Mouse (Mus musculus) hindbrain, embryonic 13.5 days (tissue): ENCODE measurements around the gene Olfr1306. TPM values are rescaled to one million over a fixed set of nuclear protein-coding genes. Genes with fewer than 3 reads are reported as not detected.

Source experiments
- ATAC-seq: fragments of 200-750 bp; cut with Nextera tagmentation; 2 replicates; pipeline ENCODE4 v1.8.0; 2017; ENCODE audit warnings: moderate TSS enrichment; ENCODE audit not compliant: low FRiP score
- H3K27ac ChIP-seq: fragments of 300-500 bp; sonication (generic); 2 replicates; pipeline ENCODE4 v1.5.1; 2015; ENCODE audit warnings: inconsistent platforms, mild to moderate bottlenecking, moderate library complexity
- H3K27me3 ChIP-seq: fragments of 300-500 bp; sonication (generic); 2 replicates; pipeline ENCODE4 v1.6.1; 2015; ENCODE audit warnings: mild to moderate bottlenecking, inconsistent platforms
- H3K36me3 ChIP-seq: fragments of 300-500 bp; sonication (generic); 2 replicates; pipeline ENCODE4 v1.6.1; 2015; ENCODE audit warnings: mild to moderate bottlenecking, inconsistent platforms
- H3K4me1 ChIP-seq: fragments of 300-500 bp; sonication (generic); replicated peaks from 2 replicates; pipeline ENCODE4 v1.6.1; 2015; ENCODE audit warnings: inconsistent platforms
- H3K4me2 ChIP-seq: fragments of 300-500 bp; sonication (generic); 2 replicates; pipeline ENCODE4 v1.6.1; 2015; ENCODE audit warnings: inconsistent platforms, mild to moderate bottlenecking, moderate library complexity
- H3K4me3 ChIP-seq: fragments of 300-500 bp; sonication (generic); 2 replicates; pipeline ENCODE4 v1.5.1; 2015; ENCODE audit warnings: mild to moderate bottlenecking, inconsistent platforms
- H3K9ac ChIP-seq: fragments of 300-500 bp; sonication (generic); 2 replicates; pipeline ENCODE4 v1.6.1; 2015; ENCODE audit warnings: mild to moderate bottlenecking, inconsistent platforms
- H3K9me3 ChIP-seq: fragments of 300-500 bp; sonication (generic); 2 replicates; pipeline ENCODE4 v1.6.1; 2016; ENCODE audit warnings: inconsistent platforms
- WGBS: fragments of 180-500 bp; shearing (Covaris S2); methylation state at CpG from one replicate; pipeline ENCODE4 v1.1.7; 2015; 5-methylcytosine and 5-hydroxymethylcytosine counted together
- polyA plus RNA-seq: library from polyadenylated mRNA; unstranded; fragments of >200 nt; fragmentation: Nextera tagmentation; extraction: Ambion mirVana; gene quantifications from 2 replicates; pipeline ENCODE4 v1.2.1, GENCODE M21; 2015

Gene Olfr1306
- polyA plus RNA-seq = not detected in 2 replicates

GRCm38 (mm10) chr2:111916171-111916570 lies at the start of gene Olfr1306:
TSS of gene Olfr1306 (minus strand) at chr2:111916271.
- Histone ChIP-seq H3K4me3 (no peak within 1 kb of the TSS), H3K27ac (no peak within 1 kb of the TSS), H3K4me2 (no peak within 1 kb of the TSS), H3K27me3 (no peaks in the 10 kb centered on the region), H3K9ac (no peak within 1 kb of the TSS), H3K36me3 (no peaks in the 10 kb centered on the region), H3K9me3 (no peaks in the 10 kb centered on the region), H3K4me1 (no peaks in the 10 kb centered on the region)
- 94% methylated on average over 1 of the region's 1 CpGs for WGBS
- ATAC-seq = no peak

DNA sequence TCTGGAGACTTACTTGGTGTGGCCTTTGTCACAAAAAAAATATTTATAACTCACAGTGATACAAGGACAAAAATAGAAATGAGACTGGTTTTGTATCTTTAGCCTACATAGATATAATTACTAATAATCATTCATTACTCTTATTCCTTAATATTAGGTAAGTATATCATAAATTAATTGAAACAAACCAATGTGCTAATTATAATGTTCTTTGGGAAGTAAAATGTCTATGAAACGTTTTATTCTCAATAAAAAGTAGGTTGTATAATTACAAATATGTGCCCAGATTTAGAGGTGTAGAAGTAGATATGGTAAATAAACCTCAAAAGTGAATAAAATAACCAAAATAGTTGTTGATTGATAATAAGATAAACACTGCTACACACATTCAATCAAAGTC lies 48.8 kb upstream of the Olfr1306 start, which contains the start of gene Olfr1308:
Gene Olfr1308 (minus strand): TSS at position 101 of the 400 bp plus-strand sequence.
- ATAC-seq = no peak
- H3K4me2 ChIP-seq = no peak within 1 kb of the TSS
- no peaks in the 10 kb centered on the region for H3K4me1 ChIP-seq
- no peak within 1 kb of the TSS for H3K27ac ChIP-seq
- H3K27me3 ChIP-seq = no peaks in the 10 kb centered on the region
- H3K9ac ChIP-seq = no peak within 1 kb of the TSS
- WGBS = 63% methylated on average over 1 of the region's 1 CpGs
- H3K9me3 ChIP-seq = no peaks in the 10 kb centered on the region
- H3K36me3 ChIP-seq = no peaks in the 10 kb centered on the region
- H3K4me3 ChIP-seq = no peak within 1 kb of the TSS

- WGBS = 80% methylated on average over 1 of the region's 1 CpGs
- Histone ChIP-seq H3K9me3 (no peaks in the 10 kb centered on the region), H3K27me3 (no peaks in the 10 kb centered on the region), H3K4me1 (no peaks in the 10 kb centered on the region), H3K36me3 (no peaks in the 10 kb centered on the region), H3K4me2 (no peak within 1 kb of the TSS), H3K4me3 (no peak within 1 kb of the TSS), H3K9ac (no peak within 1 kb of the TSS), H3K27ac (no peak within 1 kb of the TSS)
- no peak for ATAC-seq
Measured at GRCm38 (mm10) chr2:111949340-111949739, 33.3 kb upstream of the Olfr1306 start, which contains the start of gene Olfr1307. TSS of gene Olfr1307 (minus strand) at chr2:111949440.

GRCm38 (mm10) chr2:111877049-111877448 lies 39.0 kb downstream of the Olfr1306 start, which contains the start of gene Olfr1305:
TSS of gene Olfr1305 (minus strand) at chr2:111877149.
- H3K36me3 ChIP-seq = no peaks in the 10 kb centered on the region
- no peaks in the 10 kb centered on the region for H3K4me1 ChIP-seq
- no peaks in the 10 kb centered on the region for H3K27me3 ChIP-seq
- no peak within 1 kb of the TSS for H3K4me2 ChIP-seq
- H3K27ac ChIP-seq = no peak within 1 kb of the TSS
- H3K9me3 ChIP-seq = 0 out of 2 replicates have a peak, but pooled peaks cover 3% of the 10 kb centered on the region
- ATAC-seq = no peak
- H3K9ac ChIP-seq = no peak within 1 kb of the TSS
- no peak within 1 kb of the TSS for H3K4me3 ChIP-seq
- WGBS = 86% methylated on average over 2 of the region's 2 CpGs

Other genes starting within 250 kb of the Olfr1306 start
- not detected in 2 replicates for gene Olfr1301, start 165.3 kb downstream of the Olfr1306 start, polyA plus RNA-seq
- not detected in 2 replicates for gene Olfr1302, start 138.8 kb downstream of the Olfr1306 start, polyA plus RNA-seq
- not detected in 2 replicates for gene Olfr1303, start 95.9 kb downstream of the Olfr1306 start, polyA plus RNA-seq
- gene Olfr1305, start 39.1 kb downstream of the Olfr1306 start, polyA plus RNA-seq = not detected in 2 replicates
- not detected in 2 replicates for gene Olfr1307, start 33.2 kb upstream of the Olfr1306 start, polyA plus RNA-seq
- not detected in 2 replicates for gene Olfr1308, start 48.7 kb upstream of the Olfr1306 start, polyA plus RNA-seq
- not detected in 2 replicates for gene Olfr1309, start 74.0 kb upstream of the Olfr1306 start, polyA plus RNA-seq
- not detected in 2 replicates for gene Olfr1310, start 96.4 kb upstream of the Olfr1306 start, polyA plus RNA-seq
- not detected in 2 replicates for gene Olfr1311, start 108.1 kb upstream of the Olfr1306 start, polyA plus RNA-seq
- gene Olfr1312, start 134.0 kb upstream of the Olfr1306 start, polyA plus RNA-seq = not detected in 2 replicates
- gene Olfr1313, start 161.6 kb upstream of the Olfr1306 start, polyA plus RNA-seq = not detected in 2 replicates
- gene Olfr1314, start 180.5 kb upstream of the Olfr1306 start, polyA plus RNA-seq = not detected in 2 replicates
- gene Olfr1315-ps1, start 199.2 kb upstream of the Olfr1306 start, polyA plus RNA-seq = not detected in 2 replicates
- not detected in 2 replicates for gene Olfr1316, start 218.7 kb upstream of the Olfr1306 start, polyA plus RNA-seq
- gene Olfr1317, start 224.1 kb upstream of the Olfr1306 start, polyA plus RNA-seq = not detected in 2 replicates
- gene Olfr1318, start 237.9 kb upstream of the Olfr1306 start, polyA plus RNA-seq = not detected in 2 replicates